Mouse (Mus musculus) heart, embryonic 13.5 days (tissue): ENCODE results near the gene Cep41. TPM values are rescaled to one million over a fixed set of nuclear protein-coding genes. Genes with fewer than 3 reads are reported as not detected.

Experiments used
- ATAC-seq: fragments of 200-750 bp; cut with Nextera tagmentation; 2 replicates; pipeline ENCODE4 v1.8.0; 2017; ENCODE audit warnings: moderate TSS enrichment; ENCODE audit not compliant: insufficient number of reproducible peaks, low FRiP score, low TSS enrichment; ENCODE audit errors: extremely low read depth
- H3K27ac ChIP-seq: fragments of 300-500 bp; sonication (generic); replicated peaks from 2 replicates; pipeline ENCODE4 v1.5.1; 2015; ENCODE audit warnings: moderate library complexity, mild to moderate bottlenecking, inconsistent platforms
- H3K27me3 ChIP-seq: fragments of 300-500 bp; sonication (generic); replicated peaks from 2 replicates; pipeline ENCODE4 v1.6.1; 2015; ENCODE audit warnings: mild to moderate bottlenecking, inconsistent platforms
- H3K36me3 ChIP-seq: fragments of 300-500 bp; sonication (generic); 2 replicates; pipeline ENCODE4 v1.6.1; 2015; ENCODE audit warnings: mild to moderate bottlenecking, inconsistent platforms
- H3K4me1 ChIP-seq: fragments of 300-500 bp; sonication (generic); 2 replicates; pipeline ENCODE4 v1.6.1; 2015; ENCODE audit warnings: inconsistent platforms
- H3K4me2 ChIP-seq: fragments of 300-500 bp; sonication (generic); 2 replicates; pipeline ENCODE4 v1.6.1; 2015; ENCODE audit warnings: inconsistent platforms, mild to moderate bottlenecking, moderate library complexity
- H3K4me3 ChIP-seq: fragments of 300-500 bp; sonication (generic); 2 replicates; pipeline ENCODE4 v1.5.1; 2015; ENCODE audit warnings: moderate library complexity, mild to moderate bottlenecking, inconsistent platforms
- H3K9ac ChIP-seq: fragments of 300-500 bp; sonication (generic); 2 replicates; pipeline ENCODE4 v1.6.1; 2015; ENCODE audit warnings: inconsistent platforms, mild to moderate bottlenecking, moderate library complexity
- H3K9me3 ChIP-seq: fragments of 300-500 bp; sonication (generic); 2 replicates; pipeline ENCODE4 v1.6.1; 2016; ENCODE audit warnings: inconsistent platforms
- WGBS: fragments of 180-500 bp; shearing (Covaris S2); methylation state at CpG from one replicate; pipeline ENCODE4 v1.1.7; 2015; ENCODE audit warnings: mixed read lengths; 5-methylcytosine and 5-hydroxymethylcytosine counted together
- polyA plus RNA-seq: library from polyadenylated mRNA; unstranded; fragments of >200 nt; fragmentation: Nextera tagmentation; extraction: Ambion mirVana; gene quantifications from 2 replicates; pipeline ENCODE4 v1.2.1, GENCODE M21; 2015

Gene Cep41
- polyA plus RNA-seq, 1 experiment from 2014 or later: 11.0 TPM

GRCm38 (mm10) chr6:30649651-30650296, 43.8 kb downstream of the Cep41 start:
- H3K4me2 ChIP-seq: no peak overlapping the region
- H3K27me3 ChIP-seq: no peaks in the 10 kb centered on the region
- H3K27ac ChIP-seq: peak overlapping the region; percentile 58
- no peak for ATAC-seq
- no peak overlapping the region for H3K4me3 ChIP-seq
- WGBS: 72% methylated on average over 11 of the region's 11 CpGs
- no peak overlapping the region for H3K9ac ChIP-seq
- peaks cover 21% of the 10 kb centered on the region for H3K4me1 ChIP-seq
- H3K9me3 ChIP-seq: no peaks in the 10 kb centered on the region
- no peaks in the 10 kb centered on the region for H3K36me3 ChIP-seq

DNA sequence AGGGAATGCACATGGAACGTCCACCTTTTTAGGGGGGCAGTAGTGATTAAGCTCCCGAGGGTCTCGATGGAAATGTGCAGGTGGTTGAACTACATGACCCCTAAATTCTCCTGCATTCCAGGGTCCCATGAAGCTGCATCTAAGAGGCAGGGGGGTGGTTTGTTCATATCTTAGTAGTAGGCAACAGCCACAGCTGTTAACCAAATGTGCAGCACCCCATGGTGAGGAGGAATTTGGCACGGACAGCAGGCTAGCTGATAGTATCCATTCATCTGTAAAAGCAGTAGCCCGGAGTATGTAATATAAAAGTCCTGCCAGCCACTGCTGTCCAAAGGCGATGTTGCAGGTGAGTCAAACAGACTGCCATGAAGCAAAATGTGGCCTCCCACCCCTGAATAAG, 48.2 kb downstream of the Cep41 start:
- Histone ChIP-seq H3K4me2 (no peak overlapping the region), H3K27ac (no peak overlapping the region), H3K9ac (no peak overlapping the region), H3K9me3 (no peaks in the 10 kb centered on the region), H3K4me3 (no peak overlapping the region), H3K36me3 (no peaks in the 10 kb centered on the region), H3K27me3 (no peaks in the 10 kb centered on the region), H3K4me1 (peaks cover 19% of the 10 kb centered on the region)
- no peak for ATAC-seq
- 86% methylated on average over 6 of the region's 6 CpGs for WGBS

DNA sequence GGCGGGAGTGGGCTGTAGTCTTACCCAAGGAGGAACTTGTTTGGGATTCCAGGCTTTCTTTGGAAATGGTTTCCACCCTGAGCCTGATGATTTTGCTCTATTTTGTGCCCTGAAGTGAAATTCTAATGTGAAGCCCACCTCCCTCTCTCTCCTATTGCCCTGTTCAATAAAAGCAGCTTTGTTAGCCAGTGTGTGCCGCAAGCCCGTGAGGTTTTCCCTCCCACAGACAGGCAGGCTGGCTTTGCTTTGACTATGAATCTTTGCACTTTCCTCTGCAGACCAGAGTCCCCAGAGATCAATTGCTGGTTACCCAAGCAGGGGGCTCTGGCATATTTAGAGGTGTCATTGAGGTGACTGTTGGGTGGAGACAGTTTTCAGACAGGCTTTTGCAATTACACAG, 49.1 kb downstream of the Cep41 start:
- WGBS: 82% methylated on average over 3 of the region's 3 CpGs
- H3K4me1 ChIP-seq: peaks cover 20% of the 10 kb centered on the region
- H3K9me3 ChIP-seq: no peaks in the 10 kb centered on the region
- H3K9ac ChIP-seq: no peak overlapping the region
- no peaks in the 10 kb centered on the region for H3K36me3 ChIP-seq
- ATAC-seq: no peak
- no peak overlapping the region for H3K4me2 ChIP-seq
- no peaks in the 10 kb centered on the region for H3K27me3 ChIP-seq
- H3K27ac ChIP-seq: no peak overlapping the region
- no peak overlapping the region for H3K4me3 ChIP-seq

DNA sequence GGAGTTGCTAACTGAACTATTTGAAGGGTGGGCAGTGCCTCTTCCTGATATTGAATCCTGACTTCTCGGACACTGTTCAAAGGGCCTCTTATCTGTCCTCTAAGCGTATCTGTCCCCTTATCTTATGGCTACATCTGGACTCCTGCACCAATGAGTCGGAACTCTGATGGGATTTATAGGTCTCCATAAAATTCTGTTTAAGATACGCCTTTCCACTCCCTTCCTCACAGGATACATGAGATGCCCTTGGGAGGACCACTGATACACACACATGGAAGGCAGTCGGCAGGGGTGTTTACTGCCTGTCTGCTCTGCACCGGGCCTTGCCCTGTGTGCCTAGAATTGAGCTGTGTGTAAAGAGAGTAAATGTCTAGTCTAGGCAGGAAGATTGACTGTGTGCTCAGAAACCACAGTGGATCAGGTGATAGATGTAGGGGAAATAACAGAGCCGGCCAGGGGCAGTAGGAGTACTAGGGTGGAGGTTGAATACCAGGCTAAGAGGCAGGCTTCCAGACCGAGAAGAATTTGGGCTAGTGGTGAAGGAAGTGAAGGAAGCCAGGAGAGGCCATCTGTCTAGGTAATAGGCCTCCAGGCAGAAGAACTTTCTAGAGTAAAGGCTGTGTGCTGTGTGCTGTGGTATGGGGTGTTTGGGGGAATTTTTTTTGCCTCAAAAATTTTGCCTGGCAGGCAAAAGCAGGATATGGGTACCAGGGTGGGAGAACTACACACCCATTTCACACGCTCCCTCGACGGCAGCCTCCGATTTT, 49.7 kb downstream of the Cep41 start:
- no peak for ATAC-seq
- 67% methylated on average over 12 of the region's 12 CpGs for WGBS
- no peaks in the 10 kb centered on the region for H3K9me3 ChIP-seq
- no peaks in the 10 kb centered on the region for H3K36me3 ChIP-seq
- H3K27me3 ChIP-seq: no peaks in the 10 kb centered on the region
- no peak overlapping the region for H3K27ac ChIP-seq
- H3K9ac ChIP-seq: no peak overlapping the region
- no peak overlapping the region for H3K4me3 ChIP-seq
- no peak overlapping the region for H3K4me2 ChIP-seq
- peaks cover 20% of the 10 kb centered on the region for H3K4me1 ChIP-seq

DNA sequence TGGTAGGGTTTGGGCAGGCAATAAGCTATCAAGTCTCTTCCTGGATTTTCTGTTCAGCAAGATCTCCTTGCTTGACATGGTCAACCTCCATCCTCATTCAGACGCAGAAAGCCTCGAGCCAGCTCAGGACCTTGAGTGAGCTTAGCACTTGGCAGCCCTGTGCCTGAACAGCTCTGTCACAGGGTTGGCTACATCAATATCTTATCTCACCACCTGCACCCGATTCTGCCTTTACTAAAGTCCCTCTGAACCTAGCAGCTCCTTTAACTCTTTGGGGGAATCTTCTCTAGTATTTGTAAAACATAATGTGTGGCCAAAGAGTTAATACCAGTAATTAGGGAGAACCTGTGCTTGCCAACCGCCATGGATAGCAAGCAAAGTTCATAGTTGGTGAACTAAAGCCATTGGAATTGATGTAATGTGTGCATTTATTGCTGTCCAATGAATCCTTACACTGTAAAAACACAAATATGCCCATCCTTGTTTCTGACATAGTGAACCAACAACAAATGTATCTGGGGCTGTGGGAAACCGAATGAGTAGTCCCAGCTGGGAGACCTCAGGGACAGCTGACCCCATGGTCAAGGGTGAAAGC, 54.8 kb downstream of the Cep41 start, which contains the start of gene Cpa1:
Cpa1 (plus strand) TSS at position 545 of the 595 bp plus-strand sequence.
- peak within 1 kb of the TSS; percentile 28 for H3K9ac ChIP-seq
- no peak for ATAC-seq
- peaks cover 40% of the 10 kb centered on the region for H3K4me1 ChIP-seq
- peak within 1 kb of the TSS; percentile 54; the same call in 1 of the 2 replicates for H3K27ac ChIP-seq
- no peaks in the 10 kb centered on the region for H3K9me3 ChIP-seq
- 51% methylated on average over 5 of the region's 5 CpGs for WGBS
- H3K4me2 ChIP-seq: no peak within 1 kb of the TSS
- no peak within 1 kb of the TSS for H3K4me3 ChIP-seq
- H3K27me3 ChIP-seq: no peaks in the 10 kb centered on the region
- no peaks in the 10 kb centered on the region for H3K36me3 ChIP-seq

- no peaks in the 10 kb centered on the region for H3K36me3 ChIP-seq
- 48% methylated on average over 4 of the region's 4 CpGs for WGBS
- H3K4me1 ChIP-seq: peaks cover 38% of the 10 kb centered on the region
- peak overlapping the region; percentile 76 for H3K27ac ChIP-seq
- no peak for ATAC-seq
- H3K27me3 ChIP-seq: no peaks in the 10 kb centered on the region
- no peaks in the 10 kb centered on the region for H3K9me3 ChIP-seq
- peak overlapping the region; percentile 15 for H3K9ac ChIP-seq
- H3K4me3 ChIP-seq: no peak overlapping the region
- no peak overlapping the region for H3K4me2 ChIP-seq
Measured at GRCm38 (mm10) chr6:30636186-30636842, 57.2 kb downstream of the Cep41 start.

- peak overlapping the region; percentile 50 for H3K9ac ChIP-seq
- no peaks in the 10 kb centered on the region for H3K27me3 ChIP-seq
- H3K36me3 ChIP-seq: no peaks in the 10 kb centered on the region
- peaks cover 38% of the 10 kb centered on the region for H3K4me1 ChIP-seq
- ATAC-seq: no peak
- no peak overlapping the region for H3K4me3 ChIP-seq
- H3K9me3 ChIP-seq: no peaks in the 10 kb centered on the region
- no peak overlapping the region for H3K4me2 ChIP-seq
- peak overlapping the region; percentile 76 for H3K27ac ChIP-seq
- WGBS: 20% methylated on average over 8 of the region's 8 CpGs
Measured at GRCm38 (mm10) chr6:30635361-30635862, 58.1 kb downstream of the Cep41 start.

DNA sequence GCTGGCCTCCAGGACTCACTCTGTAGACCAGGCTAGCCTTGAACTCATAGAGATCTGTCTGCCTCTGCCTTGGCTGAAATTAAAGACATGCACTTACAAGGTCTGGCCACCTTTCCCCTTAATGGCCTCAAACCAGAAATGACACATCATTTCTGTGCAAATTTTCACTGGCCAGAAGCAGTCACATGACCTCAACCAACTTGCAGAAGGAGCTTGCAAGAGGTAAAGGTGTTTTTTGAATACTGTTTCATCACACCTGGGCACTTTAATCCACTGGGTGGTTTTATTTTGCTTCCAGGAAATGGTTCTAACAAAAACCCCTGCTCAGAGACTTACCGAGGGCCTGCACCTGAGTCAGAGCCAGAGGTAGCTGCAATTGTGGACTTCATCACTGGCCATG, 63.6 kb downstream of the Cep41 start:
- no peak overlapping the region for H3K4me2 ChIP-seq
- H3K4me1 ChIP-seq: peaks cover 5% of the 10 kb centered on the region
- H3K9me3 ChIP-seq: no peaks in the 10 kb centered on the region
- H3K9ac ChIP-seq: no peak overlapping the region
- H3K27ac ChIP-seq: no peak overlapping the region
- no peak overlapping the region for H3K4me3 ChIP-seq
- no peaks in the 10 kb centered on the region for H3K27me3 ChIP-seq
- WGBS: 85% methylated on average over 1 of the region's 1 CpGs
- ATAC-seq: no peak
- no peaks in the 10 kb centered on the region for H3K36me3 ChIP-seq

DNA sequence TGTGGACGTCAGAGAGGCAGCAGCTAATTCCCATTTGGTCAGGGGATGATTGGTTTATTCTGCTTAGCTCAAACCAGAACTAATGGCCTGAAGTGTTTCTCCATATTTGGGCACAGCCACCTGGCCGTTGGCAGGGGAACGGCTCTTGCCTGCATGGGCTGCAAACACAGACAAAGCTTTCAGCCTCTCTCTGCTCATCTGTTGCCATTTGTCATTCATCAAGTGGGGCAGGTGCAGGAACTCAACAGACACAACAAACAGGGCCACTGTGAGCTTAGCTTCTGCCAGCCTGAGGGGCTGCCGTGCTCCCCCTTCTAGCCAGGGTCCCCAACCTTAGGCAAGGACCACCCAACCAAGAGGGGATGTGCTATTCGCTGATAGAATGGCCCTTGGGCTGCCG, 65.4 kb downstream of the Cep41 start:
- Histone ChIP-seq H3K4me2 (no peak overlapping the region), H3K4me1 (peaks cover 20% of the 10 kb centered on the region), H3K27me3 (no peaks in the 10 kb centered on the region), H3K36me3 (no peaks in the 10 kb centered on the region), H3K9me3 (no peaks in the 10 kb centered on the region), H3K4me3 (no peak overlapping the region), H3K9ac (no peak overlapping the region), H3K27ac (no peak overlapping the region)
- 64% methylated on average over 6 of the region's 6 CpGs for WGBS
- no peak for ATAC-seq

GRCm38 (mm10) chr6:30624763-30625162, 68.8 kb downstream of the Cep41 start:
- Histone ChIP-seq H3K9me3 (no peaks in the 10 kb centered on the region), H3K4me3 (no peak overlapping the region), H3K4me2 (no peak overlapping the region), H3K4me1 (peaks cover 52% of the 10 kb centered on the region), H3K27ac (peak overlapping the region; percentile 80), H3K9ac (no peak overlapping the region), H3K27me3 (no peaks in the 10 kb centered on the region), H3K36me3 (no peaks in the 10 kb centered on the region)
- ATAC-seq: peak; percentile 29; the same call in 1 of the 2 replicates
- 46% methylated on average over 9 of the region's 9 CpGs for WGBS

DNA sequence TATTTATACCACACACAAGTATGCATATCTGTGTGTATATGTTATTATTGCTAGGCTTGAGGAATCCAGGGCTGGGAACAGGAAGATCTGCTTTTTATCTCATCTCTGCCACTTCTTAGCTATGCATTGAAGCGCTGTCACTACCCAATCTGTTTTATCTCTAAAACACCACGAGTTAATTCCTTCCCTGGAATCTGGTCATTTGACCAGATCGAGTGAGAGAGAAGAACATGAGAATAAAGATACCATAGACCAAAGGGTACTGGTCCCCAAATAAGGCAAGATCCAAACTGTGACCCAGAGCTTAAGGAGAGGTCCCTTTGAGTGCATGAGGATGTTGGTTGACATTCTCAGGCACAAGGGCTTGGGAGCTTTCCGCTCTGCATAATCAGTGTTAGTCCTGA, 71.6 kb downstream of the Cep41 start:
- H3K36me3 ChIP-seq: no peaks in the 10 kb centered on the region
- no peaks in the 10 kb centered on the region for H3K27me3 ChIP-seq
- H3K4me1 ChIP-seq: peaks cover 79% of the 10 kb centered on the region
- no peak overlapping the region for H3K4me3 ChIP-seq
- no peak overlapping the region; the same call in 1 of the 2 replicates for H3K4me2 ChIP-seq
- 12% methylated on average over 4 of the region's 4 CpGs for WGBS
- no peaks in the 10 kb centered on the region for H3K9me3 ChIP-seq
- no peak overlapping the region for H3K9ac ChIP-seq
- peak overlapping the region; percentile 92 for H3K27ac ChIP-seq
- peak; percentile 33; the same call in 1 of the 2 replicates for ATAC-seq
